Mouse (Mus musculus) heart, adult 2 months (tissue): Measurements from ENCODE around the gene Gnptab.

ENCODE experiments used
- CTCF ChIP-seq: fragments of 200-600 bp; IDR thresholded peaks from 2 replicates; pipeline ENCODE4 v1.8.1; 2022; ENCODE audit warnings: antibody characterized with exemption, mild to moderate bottlenecking, moderate library complexity
- EP300 ChIP-seq: fragments of 200-500 bp; IDR thresholded peaks from 2 replicates; pipeline ENCODE4 v1.6.1; 2011; ENCODE audit warnings: low read depth, low read length, control low read depth; ENCODE audit not compliant: insufficient read depth
- POLR2A ChIP-seq: fragments of 200-500 bp; IDR thresholded peaks from 2 replicates; pipeline ENCODE4 v1.6.1; 2011; ENCODE audit warnings: mild to moderate bottlenecking, low read depth, low read length, control low read depth; ENCODE audit not compliant: insufficient read depth

DNA sequence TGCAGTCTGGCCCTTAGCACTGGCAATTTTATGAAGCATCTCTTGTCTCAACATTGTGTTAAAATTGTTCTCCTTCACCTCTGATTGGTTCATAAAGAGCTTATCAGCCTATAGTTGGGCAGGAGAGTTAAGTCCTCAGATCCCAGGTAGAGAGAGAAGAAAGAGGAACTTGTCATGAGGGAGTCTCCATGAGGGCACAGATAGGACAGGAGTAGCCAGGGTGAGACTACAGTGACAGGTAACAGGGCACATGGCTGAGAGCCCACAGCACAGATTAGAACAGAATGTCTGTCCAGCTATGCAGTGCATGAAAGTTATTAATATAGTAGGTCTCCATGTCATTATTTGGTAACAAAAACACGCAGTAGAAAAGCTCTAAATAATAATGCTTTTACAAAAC is 16.7 kb upstream of the Gnptab start:
- TF ChIP-seq POLR2A = no peak
- TF ChIP-seq CTCF = no peak
- TF ChIP-seq EP300 = no peak
